Mouse (Mus musculus) intestine, embryonic 14.5 days (tissue): ENCODE results near the gene Serp2. TPM values are rescaled to one million over a fixed set of nuclear protein-coding genes. Genes with fewer than 3 reads are reported as not detected.
A peak's percentile ranks its signal among the peaks of the same experiment; 100 is the strongest.

Experiments used
- ATAC-seq: fragments of 200-750 bp; cut with Nextera tagmentation; replicated peaks from 2 replicates; pipeline ENCODE4 v1.8.0; 2017; ENCODE audit warnings: low read depth, moderate number of reproducible peaks, moderate TSS enrichment, moderate library complexity; ENCODE audit not compliant: low FRiP score, low TSS enrichment
- DNase-seq: peaks from one replicate; pipeline ENCODE4 v3.0.0-alpha.2; 2018; ENCODE audit warnings: low spot score
- H3K27ac ChIP-seq: fragments of 300-500 bp; sonication (generic); 2 replicates; pipeline ENCODE4 v1.5.1; 2014; ENCODE audit warnings: low read depth, mild to moderate bottlenecking, control low read depth
- H3K27me3 ChIP-seq: fragments of 300-500 bp; sonication (generic); replicated peaks from 2 replicates; pipeline ENCODE4 v1.6.1; 2014; ENCODE audit warnings: low read length, control low read depth; ENCODE audit not compliant: control insufficient read depth, insufficient read depth
- H3K36me3 ChIP-seq: fragments of 300-500 bp; sonication (generic); 2 replicates; pipeline ENCODE4 v1.6.1; 2014; ENCODE audit warnings: low read length, control low read depth; ENCODE audit not compliant: control insufficient read depth, insufficient read depth
- H3K4me1 ChIP-seq: fragments of 300-500 bp; sonication (generic); replicated peaks from 2 replicates; pipeline ENCODE4 v1.6.1; 2014; ENCODE audit warnings: low read length, control low read depth, mixed read lengths; ENCODE audit not compliant: control insufficient read depth, insufficient read depth
- H3K4me2 ChIP-seq: fragments of 300-500 bp; sonication (generic); 2 replicates; pipeline ENCODE4 v1.6.1; 2014; ENCODE audit warnings: low read length
- H3K4me3 ChIP-seq: fragments of 300-500 bp; sonication (generic); 2 replicates; pipeline ENCODE4 v1.5.1; 2014; ENCODE audit warnings: low read depth, low read length, control low read depth, mixed read lengths
- H3K9ac ChIP-seq: fragments of 300-500 bp; sonication (generic); 2 replicates; pipeline ENCODE4 v1.6.1; 2014; ENCODE audit warnings: mild to moderate bottlenecking, low read length
- H3K9me3 ChIP-seq: fragments of 300-500 bp; sonication (generic); 2 replicates; pipeline ENCODE4 v1.6.1; 2016; ENCODE audit warnings: low read length, control low read depth; ENCODE audit not compliant: control insufficient read depth
- WGBS: fragments of 180-500 bp; shearing (Covaris S2); extraction: QIAGEN DNeasy Blood & Tissue Kit; methylation state at CpG from one replicate; pipeline ENCODE4 v1.1.7; 2014; 5-methylcytosine and 5-hydroxymethylcytosine counted together
- polyA plus RNA-seq: library from polyadenylated mRNA; unstranded; fragments of >200 nt; fragmentation: Nextera tagmentation; extraction: Ambion mirVana; gene quantifications from 2 replicates; pipeline ENCODE4 v1.2.1, GENCODE M21; 2014

The Serp2 gene
- polyA plus RNA-seq, 1 experiment from 2014 or later, result 13.6 TPM

DNA sequence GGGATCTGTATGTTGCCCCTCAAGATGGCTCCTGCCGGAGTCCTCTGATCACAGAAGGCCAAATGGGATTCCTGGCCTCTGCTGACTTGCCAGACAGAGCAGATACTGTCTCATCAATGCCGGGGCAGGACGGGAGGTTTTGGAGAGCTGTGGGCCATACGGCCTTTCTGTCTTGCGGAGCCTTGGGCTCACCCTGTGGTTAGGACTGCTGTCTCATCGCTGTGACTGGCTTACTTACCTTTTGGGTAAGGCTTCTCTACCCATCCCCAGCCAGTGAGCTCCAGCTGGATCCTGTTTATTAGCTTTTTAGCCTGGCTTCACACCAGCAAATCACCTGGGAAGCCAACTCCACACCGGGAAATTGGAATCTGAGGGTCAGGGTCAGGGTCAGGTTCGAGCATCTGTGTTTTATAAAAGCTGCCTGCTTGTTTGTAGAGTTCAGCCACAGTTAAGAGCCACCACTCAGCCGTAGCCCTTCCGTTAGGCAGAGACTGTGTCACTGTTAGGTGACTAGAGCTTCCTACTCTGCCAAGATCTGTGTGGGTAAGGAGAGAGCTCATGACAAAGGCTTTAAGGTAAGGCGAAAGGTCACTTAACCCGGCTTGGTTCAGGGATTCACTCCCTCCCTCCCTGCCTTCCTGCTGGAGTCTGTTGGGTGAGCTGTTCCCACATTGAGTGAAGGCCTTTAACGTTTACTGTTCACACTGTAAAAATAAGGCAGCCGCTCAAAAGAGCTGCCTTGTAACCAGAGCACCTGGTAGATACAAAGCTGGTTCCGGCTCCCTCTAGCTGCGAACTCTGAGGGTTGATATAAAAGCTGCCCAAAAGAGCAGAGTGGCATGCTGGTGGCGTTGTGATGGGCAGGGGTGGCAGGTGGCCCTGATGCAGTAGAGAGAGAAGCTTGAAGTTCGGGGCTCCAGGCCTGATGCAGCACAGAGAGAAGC lies 68.3 kb downstream of the Serp2 start:
- no peak overlapping the region for H3K4me3 ChIP-seq
- H3K27me3 ChIP-seq, result no peaks in the 10 kb centered on the region
- ATAC-seq, result no peak
- H3K9me3 ChIP-seq, result no peaks in the 10 kb centered on the region
- H3K4me1 ChIP-seq, result peaks cover 7% of the 10 kb centered on the region; the same call in 1 of the 2 replicates
- 48% methylated on average over 18 of the region's 18 CpGs for WGBS
- H3K27ac ChIP-seq, result 0 out of 2 replicates have a peak overlapping the region, but pooled peaks have one; percentile 2
- H3K9ac ChIP-seq, result no peak overlapping the region
- no peak overlapping the region for H3K4me2 ChIP-seq
- H3K36me3 ChIP-seq, result 0 out of 2 replicates have a peak, but pooled peaks cover under 1% of the 10 kb centered on the region
- DNase-seq, result no peak

DNA sequence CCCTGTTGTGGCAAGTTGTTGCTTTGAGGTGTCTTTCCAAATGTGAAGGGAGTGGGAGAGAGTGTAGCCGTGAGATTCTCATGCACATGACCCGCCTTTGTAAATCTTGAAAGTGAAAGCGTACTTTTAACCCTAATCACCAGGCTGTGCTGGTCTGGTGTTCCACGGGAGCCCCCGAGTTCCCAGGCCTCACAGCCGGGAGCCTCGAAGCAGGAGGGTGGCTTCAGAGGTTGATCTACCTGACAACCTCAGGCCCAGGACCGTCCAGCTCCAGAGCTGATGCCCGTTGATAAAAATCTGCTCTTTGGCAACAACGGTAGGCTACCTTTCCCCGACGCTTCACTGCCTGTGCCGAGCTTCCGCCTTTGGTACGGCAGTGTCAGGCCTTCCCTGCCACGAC lies 69.1 kb downstream of the Serp2 start:
- no peak for DNase-seq
- no peaks in the 10 kb centered on the region for H3K27me3 ChIP-seq
- 72% methylated on average over 16 of the region's 16 CpGs for WGBS
- H3K4me3 ChIP-seq, result no peak overlapping the region
- no peak overlapping the region for H3K4me2 ChIP-seq
- H3K9me3 ChIP-seq, result no peaks in the 10 kb centered on the region
- no peaks in the 10 kb centered on the region for H3K36me3 ChIP-seq
- no peak overlapping the region for H3K27ac ChIP-seq
- no peak overlapping the region for H3K9ac ChIP-seq
- no peak for ATAC-seq
- peaks cover 7% of the 10 kb centered on the region; the same call in 1 of the 2 replicates for H3K4me1 ChIP-seq

DNA sequence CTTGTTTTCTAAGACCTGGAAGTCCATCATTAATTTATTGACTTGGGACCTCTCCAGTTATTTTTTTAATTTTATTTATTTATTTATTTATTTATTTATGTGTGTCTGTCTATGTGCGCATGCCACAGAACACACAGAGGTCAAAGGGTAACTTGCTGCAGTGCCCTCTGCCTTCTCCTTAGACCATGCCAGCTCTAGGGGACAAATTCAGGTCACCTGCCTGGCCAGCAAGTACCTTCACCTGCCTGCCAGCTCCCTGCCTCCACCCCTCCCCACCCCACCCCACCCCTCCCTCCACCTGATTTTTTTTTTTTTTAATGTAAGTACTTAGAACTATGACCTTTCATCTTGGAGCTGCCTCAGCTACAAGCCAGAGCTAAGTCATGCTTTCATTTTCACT lies 73.0 kb downstream of the Serp2 start:
- no peak overlapping the region for H3K4me3 ChIP-seq
- no peak overlapping the region for H3K9ac ChIP-seq
- ATAC-seq (no peak), DNase-seq (no peak)
- H3K27me3 ChIP-seq, result no peaks in the 10 kb centered on the region
- no peaks in the 10 kb centered on the region for H3K36me3 ChIP-seq
- no peak overlapping the region for H3K4me2 ChIP-seq
- H3K4me1 ChIP-seq, result peaks cover 14% of the 10 kb centered on the region; the same call in 1 of the 2 replicates
- 92% methylated on average over 1 of the region's 1 CpGs for WGBS
- no peaks in the 10 kb centered on the region for H3K9me3 ChIP-seq
- H3K27ac ChIP-seq, result no peak overlapping the region

Other genes with a start within 250 kb of the Serp2 start
- 552 and 588 TPM in 2 replicates for gene Tsc22d1, start 141.9 kb downstream of the Serp2 start, polyA plus RNA-seq